Mouse (Mus musculus): ENCODE measurements around the gene Slbp.

DNA sequence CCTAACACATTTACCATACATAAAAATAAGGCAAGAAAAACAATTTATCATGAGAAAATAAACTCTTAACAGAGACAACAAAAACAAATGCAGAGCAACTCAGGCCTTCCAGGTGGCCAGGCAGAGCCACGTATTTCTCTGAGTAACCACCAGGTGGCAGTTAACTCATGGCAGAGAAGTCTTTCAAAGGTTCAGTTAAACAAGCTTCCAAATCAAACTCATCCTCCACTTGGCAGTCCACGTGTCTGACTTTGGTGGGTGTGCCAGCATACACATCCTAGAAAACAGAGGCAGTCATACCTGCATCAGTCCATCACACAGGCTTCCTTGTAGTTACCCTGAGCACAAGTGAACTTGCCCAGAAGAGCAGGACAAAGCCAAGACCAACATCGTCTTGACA lies 11.7 kb downstream of the Slbp start:
- TF ChIP-seq CTCF (IDR thresholded peaks at IDR 0.05; ENCODE audit: borderline replicate concordance, control insufficient read depth, extremely low read depth, insufficient read depth, low read length, poor library complexity), result no peak
- TF ChIP-seq POLR2A (IDR thresholded peaks at IDR 0.05; ENCODE audit: control insufficient read depth, extremely low read depth, insufficient read depth, low read length, poor library complexity), result no peak
